Mouse (Mus musculus): ENCODE results near the gene Pde4d.
A peak's percentile ranks its signal among the peaks of the same experiment; 100 is the strongest.

Gene Pde4d

DNA sequence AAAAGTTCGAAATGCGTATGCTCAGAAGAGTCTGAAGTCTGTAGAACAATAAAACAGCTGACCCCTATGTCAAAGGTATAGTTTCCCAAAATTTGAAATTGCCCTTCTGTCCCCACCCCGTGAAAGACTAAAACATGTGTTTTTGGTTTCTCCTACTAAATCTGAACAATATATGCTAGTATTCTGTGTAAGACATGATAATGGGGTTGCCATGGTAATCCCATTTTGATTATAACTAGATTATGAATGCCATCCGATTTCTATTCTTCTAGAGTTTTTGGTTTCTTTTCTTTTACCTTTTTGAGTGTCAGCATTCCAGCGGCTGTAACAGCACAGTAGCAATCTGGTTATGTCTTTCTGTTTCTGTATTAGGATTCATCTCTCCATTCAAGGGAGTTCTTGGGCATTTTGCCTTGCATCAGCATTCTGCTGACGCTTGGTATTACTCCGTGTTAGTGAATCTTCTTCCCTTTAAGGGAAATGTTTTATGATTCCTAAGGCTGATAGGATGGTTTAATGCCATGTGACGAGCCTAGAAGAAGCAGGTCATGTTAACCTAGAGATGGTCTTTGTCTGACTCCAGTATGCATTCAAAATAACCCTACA is 1142.5 kb downstream of the Pde4d start:
- no peak for DNase-seq

DNA sequence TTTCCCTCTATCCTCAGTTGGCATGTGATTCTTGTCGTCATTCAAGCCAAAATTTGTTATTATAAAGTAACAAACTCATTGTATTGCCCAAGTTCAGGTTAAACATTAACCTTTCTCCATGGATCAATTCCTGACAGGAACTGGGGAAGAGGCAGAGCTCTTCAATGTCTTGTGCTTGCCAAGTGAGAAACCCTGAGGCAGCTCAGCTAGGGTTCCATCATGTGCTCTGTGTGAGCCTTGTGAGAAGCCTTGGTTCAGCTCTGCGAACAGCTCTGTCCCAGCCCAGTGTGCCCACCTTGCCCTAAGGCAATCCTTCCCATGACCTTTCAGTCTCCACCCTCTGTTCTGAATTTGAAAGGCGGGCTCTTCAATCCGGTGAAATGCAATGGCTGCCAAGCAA is 1150.0 kb downstream of the Pde4d start:
- no peak for DNase-seq

- no peak for DNase-seq
Observed at GRCm38 (mm10) chr13:109604017-109604416, 1154.3 kb downstream of the Pde4d start.

DNA sequence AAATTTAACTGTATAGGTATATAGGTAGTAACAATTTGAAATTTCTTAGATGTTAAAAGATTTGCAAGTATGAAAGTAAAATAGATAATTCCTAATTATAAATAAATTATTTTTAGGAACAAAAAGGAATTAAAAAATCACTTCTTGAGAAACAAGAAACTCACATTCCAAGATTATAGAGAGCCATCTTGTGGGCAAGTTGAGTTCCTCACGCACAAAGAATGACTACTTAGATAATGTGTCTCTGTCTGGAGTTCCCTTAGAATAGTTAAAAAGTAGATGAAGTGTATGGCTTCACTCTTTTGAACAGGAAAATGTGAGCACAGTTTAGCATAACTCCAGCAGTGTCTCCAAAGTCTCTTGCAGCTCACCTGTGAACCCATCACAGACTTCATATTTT is 1155.4 kb downstream of the Pde4d start:
- no peak for DNase-seq

DNA sequence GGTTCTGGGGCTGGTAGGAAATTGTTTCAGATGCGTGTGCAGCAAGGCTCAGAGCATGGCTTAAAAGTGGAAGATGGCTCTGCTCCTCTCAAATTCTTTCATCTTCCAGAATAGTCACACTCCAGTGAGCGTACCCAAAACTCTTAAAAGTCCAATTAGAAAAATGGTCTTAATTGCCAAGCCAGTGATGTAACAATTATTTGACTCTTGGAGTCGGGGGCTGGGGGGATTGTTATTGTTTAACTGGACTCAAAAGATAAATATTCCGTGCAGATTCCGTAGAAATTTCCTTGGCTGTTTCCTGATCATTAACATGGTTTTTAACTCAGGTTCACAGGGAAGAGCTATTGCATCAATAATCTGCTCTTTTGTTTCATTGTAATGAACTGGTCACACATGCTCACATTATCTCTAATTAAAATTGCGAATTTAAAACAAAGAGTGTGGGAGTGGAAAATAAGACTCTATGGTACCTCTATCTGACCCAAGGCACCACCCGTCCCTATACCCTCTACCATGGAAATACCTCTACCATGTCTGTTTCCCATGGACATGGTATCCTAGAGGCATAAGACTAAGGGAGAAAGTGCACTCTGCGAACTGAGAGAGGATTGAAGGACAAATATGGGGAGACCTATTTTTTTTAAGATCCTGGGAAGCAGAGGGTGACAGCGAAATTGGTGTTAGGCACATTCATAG is 1159.5 kb downstream of the Pde4d start:
- DNase-seq, result no peak

- peak; percentile 82 for DNase-seq
Observed at GRCm38 (mm10) chr13:109609805-109610187, 1160.0 kb downstream of the Pde4d start.

GRCm38 (mm10) chr13:109610772-109611171 is 1161.0 kb downstream of the Pde4d start:
- no peak for DNase-seq

DNA sequence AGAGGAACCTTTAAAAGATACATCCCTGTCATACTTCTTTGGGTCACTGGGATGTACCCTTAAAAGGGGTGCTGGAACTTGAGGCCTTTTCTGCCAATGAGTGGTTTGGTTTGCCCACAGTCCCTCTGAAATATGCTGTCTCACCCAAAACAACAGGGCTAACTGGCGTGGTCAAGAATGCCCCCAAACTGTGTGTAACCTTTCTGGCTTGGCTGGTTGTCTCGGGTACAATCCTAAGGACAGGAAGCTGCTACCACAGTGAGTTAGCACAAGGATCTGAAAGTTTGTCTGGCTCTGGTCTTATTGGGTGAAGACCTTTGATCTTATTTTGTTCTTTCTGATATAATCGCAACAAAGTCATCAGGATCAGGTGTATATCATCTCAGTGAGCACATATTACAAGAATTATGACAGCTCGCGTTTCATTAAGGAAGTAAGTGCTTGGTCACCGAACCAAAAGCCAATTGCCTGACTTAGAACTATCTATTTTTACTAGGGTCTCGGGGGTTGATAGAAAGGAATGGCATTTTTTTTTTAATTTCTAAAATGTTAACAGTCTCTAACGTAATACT is 1165.6 kb downstream of the Pde4d start:
- no peak for DNase-seq

DNA sequence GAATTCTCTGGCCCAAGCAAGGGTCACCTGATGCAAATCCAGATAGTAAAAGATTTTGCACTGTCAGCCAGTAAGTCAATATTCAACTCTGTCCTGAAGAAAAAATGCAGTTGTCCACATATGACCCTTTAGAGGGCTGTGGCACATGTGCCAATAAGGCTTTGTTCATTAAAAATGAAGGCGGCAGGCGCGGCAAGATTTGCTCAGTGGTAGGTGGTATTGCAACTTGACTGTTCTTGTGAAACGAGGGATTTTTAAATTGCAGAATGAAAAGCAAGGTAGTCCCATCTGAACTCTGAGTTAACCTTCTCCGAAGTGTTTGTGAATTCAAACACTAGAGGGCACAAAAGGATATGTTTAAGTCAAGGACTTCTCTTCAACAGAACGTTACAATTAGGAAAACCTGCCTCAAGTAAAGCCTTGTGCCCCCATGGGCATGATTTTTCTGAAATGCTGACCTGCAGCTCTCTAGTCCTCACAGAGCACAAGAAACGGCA is 1166.1 kb downstream of the Pde4d start:
- DNase-seq, result peak; percentile 77

- no peak for DNase-seq
Observed at GRCm38 (mm10) chr13:109619158-109619657, 1169.5 kb downstream of the Pde4d start.

DNA sequence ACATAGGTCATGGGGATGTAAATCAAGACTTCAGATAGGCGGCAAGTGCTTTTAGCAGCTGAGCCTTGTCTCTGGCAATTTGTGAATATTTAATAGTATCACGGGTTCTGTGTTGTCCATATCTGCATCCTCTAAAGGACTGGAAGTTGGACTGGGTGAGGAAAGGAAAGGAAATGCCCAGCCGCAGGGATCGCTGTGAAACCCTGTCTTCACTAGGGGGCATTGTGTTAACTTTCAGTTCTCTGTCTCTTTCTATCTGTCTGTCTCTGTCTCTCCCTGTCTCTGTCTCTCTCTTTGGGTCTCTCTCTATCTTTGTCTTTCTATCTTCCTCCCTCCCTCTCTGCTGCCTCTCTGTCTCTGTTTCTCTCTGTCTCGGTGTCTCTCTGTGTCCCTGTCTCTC is 1172.5 kb downstream of the Pde4d start:
- no peak for DNase-seq

DNA sequence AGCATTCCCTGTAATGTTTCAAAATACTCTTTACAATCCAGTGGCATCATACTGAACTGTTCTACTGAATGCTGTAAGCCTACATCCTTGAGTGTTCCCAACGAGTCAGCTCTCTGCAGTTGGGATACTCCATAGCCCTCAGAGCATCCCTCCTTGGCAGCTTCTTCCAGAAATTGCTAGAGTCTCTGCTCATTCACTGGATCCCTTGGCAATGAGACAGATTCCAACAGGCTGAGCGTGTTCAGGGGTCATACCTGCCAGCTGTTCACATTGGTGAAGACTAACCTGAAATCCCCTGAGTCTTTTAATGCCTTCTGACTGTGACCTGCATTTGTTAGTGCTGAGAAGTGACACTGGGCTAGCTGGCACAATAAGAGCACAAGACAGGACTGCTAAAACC is 1173.5 kb downstream of the Pde4d start:
- no peak for DNase-seq

DNA sequence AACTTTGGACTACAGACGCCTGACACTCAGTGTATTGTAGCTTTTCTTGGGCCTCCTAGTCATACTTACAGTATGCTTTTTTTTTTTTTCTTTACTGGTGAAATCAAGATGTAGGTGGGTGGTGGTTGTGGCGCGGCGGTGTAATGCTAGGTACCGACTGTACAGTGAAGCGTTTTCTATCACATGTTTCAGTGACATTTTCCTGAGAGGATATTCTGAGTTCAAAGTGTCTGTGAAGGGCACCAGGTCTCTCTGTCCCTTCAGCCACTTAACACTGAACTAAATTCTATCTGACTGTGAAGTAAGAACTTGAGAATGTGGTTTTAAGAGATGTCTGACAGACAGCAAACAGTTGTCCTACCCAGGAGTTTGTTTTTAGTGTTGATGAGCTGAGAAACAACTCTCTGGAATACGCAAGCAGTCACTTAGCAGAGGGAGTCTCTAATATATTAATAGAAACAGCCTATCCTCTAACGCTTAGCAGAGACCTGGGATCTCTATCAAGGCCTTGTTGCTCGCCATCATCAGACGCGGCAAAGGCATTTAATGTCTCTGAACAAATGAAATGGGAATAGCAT is 1175.1 kb downstream of the Pde4d start:
- DNase-seq, result no peak

DNA sequence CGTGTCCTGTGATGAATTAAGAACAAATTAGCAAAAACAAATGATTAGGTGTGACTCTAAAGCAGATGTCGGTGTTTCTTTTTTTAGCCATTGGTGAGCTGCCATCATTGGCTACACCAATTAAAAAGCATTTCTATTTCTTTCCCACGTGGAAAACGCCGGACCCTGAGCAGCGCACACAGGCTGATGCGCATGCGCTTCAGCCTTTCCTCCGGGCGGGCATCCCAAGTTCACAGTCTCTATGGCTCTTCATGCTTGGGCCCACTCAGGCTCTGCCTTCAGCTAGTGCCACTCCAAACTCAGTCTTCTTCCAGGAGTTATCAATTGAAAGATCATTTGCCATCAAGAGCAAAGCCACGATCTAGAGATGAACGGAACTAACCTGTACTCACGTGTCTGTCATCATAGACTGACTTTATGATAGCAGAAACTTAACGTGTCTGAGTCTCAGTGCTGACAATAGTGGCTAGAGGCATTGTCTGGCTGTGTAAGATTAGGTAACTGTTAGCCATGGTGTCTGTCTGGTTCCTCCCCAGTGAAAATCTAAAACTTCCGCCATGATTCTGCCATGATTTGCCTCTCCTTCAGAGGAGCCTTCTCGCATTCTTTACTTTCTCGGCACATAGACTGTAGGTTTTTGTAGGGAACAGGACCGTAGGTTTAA is 1175.8 kb downstream of the Pde4d start:
- DNase-seq, result no peak

DNA sequence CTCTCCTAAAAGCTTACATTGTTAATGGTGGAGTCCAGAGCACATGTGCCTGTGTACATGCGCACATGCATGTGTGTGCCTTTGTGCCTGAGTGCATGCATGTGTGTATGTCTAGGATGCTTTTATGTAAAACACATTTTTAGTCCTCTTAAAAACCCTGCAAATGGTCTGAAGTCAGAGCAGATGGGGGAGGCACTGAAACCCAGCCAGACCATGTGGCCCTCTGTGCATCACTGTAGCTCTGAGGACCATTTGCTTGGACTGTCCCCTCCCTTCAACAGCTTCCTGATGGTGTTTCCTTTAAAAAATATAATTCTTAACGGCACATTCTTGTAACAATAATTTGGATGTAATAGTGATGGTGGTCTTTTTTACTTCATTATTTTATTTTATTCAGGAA is 1177.5 kb downstream of the Pde4d start:
- no peak for DNase-seq

- no peak for DNase-seq
Observed at GRCm38 (mm10) chr13:109628606-109629005, 1178.9 kb downstream of the Pde4d start.

GRCm38 (mm10) chr13:109629216-109629615 is 1179.5 kb downstream of the Pde4d start:
- DNase-seq, result no peak

GRCm38 (mm10) chr13:109631399-109632026 is 1181.8 kb downstream of the Pde4d start:
- no peak for DNase-seq

- DNase-seq, result peak; percentile 49
Observed at GRCm38 (mm10) chr13:109632387-109633036, 1182.8 kb downstream of the Pde4d start.

DNA sequence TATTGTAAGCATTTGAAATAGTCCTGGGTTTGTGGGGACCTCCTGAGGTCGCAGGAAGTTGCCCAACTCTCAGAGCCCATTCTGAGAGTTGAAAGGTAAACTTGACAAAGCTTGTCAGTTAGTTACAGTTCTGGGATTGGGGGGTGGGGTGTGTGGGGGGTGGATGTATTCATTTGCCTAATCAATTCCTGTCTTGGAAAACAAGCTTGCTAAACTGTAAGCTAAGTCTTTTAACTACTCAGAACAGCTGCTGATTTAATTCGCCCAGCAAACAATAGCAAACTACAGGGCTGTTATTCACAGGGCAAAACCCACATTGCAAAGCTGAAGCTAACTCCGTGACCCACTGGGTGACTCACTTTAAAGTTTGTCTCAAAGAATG is 1183.3 kb downstream of the Pde4d start:
- DNase-seq, result no peak

- no peak for DNase-seq
Observed at GRCm38 (mm10) chr13:109635901-109636520, 1186.3 kb downstream of the Pde4d start.

DNA sequence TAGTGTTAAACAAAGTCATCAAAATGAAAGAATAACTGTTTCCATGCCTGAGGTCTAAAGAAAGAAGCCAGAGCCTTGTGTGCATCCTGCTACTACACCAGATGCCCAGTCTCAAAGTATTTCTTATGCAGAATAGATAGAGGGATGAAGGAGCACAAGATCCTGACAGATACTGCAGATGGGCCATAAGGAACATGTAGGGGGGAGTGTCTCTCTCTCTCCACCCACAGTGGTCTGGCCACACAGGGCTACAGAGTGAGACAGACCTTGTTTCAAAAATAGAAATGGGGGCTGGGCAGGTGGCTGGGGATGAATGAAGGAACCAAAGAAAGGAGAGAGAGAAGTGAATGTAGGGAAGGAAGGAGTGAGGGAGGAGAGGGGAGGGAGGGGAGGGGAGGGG is 1188.5 kb downstream of the Pde4d start:
- DNase-seq, result no peak
